Mouse (Mus musculus) CD4-positive helper T cell, adult 2 months (primary cell): ENCODE results near the gene Pold4.
"Not testable (repeated sequence)": the region's sequence is repeated elsewhere in the genome, so short reads cannot be mapped to it uniquely, and the experiment has no call there.

ENCODE experiments used
- DNase-seq: peaks from one replicate; pipeline ENCODE4 v3.0.0-alpha.2; 2012; ENCODE audit warnings: low read depth, missing footprints, low spot score

Pold4 gene

DNA sequence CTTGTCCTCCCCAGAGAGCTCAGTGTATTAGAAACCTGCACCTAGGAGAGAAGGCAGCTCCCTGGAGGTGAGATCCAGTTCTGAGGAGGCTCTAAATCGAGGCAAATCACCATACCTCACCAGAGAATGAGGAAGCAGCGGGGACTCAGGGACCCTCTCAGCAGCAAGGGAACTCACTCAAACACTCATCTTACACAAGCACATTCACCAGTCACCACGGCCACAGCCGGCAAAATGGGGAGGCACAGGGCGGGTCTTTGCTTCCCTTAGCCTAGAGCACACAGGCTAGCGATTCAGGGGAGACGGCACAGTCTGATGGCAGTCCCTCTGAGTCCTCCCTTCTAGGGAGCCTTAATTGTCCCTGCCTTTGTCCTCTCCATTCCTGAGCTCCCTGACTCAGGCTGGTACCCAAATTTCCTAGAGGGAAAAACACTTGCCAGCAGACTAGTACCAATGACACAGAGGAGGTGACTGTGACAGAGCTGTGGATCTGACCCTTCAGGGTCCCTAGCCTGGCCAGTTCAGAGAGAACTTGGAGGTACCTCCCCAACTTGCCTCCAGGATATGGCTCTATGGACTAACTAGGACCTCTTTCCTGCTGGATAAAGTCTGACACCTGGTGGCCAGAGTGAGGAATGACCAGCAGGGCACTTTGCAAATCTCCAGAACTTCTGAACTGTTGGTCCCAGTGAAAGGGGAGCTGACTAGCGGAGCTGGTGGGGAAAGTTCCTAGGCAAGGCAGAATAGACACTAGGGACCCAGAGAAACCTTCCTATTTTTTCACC, 3.6 kb upstream of the Pold4 start:
- peak; percentile 79 for DNase-seq

GRCm38 (mm10) chr19:4228891-4229290, 2.8 kb upstream of the Pold4 start:
- no peak for DNase-seq

- no peak for DNase-seq
Observed at GRCm38 (mm10) chr19:4229451-4230076, 2.1 kb upstream of the Pold4 start.

DNA sequence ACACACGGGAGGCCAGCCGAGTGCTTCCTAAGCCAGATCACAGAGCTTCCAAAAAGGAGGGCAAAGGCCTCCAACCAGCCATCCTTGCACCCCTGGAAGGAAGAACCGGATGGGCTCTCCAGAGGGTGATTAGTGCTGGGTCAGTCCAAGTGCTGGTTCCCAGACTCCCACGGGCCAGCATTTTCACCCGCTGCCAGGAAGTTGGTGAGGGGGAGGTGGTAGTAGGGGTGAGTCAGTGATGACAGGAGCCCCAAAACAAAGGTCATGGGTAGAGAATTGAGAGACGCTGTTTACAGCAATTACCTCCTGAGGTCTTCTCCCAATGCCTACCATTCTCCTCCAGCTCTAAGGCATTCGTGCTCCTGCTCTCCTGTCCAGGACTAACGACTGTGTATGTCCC, 1.3 kb upstream of the Pold4 start:
- DNase-seq = peak; percentile 38

GRCm38 (mm10) chr19:4232186-4232572, 480 bp downstream of the Pold4 start:
- DNase-seq = no peak

DNA sequence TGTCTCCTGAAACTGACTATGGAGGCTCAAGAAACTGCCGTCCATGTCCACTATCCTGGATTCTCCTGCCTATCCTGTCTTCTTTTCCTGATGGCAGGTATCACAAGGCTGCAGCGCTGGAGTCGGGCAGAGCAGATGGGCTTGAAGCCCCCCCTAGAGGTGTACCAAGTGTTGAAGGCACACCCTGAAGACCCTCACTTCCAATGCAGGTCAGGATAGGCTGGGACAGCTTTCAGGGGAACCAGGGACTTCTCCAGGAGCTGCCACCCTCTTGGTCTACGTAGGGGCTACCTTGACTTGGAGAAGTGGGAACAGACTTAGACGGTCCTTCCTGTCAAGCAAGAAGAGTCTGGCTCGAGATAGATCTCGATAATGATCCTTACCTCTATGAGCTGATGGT, 952 bp downstream of the Pold4 start:
- no peak for DNase-seq

DNA sequence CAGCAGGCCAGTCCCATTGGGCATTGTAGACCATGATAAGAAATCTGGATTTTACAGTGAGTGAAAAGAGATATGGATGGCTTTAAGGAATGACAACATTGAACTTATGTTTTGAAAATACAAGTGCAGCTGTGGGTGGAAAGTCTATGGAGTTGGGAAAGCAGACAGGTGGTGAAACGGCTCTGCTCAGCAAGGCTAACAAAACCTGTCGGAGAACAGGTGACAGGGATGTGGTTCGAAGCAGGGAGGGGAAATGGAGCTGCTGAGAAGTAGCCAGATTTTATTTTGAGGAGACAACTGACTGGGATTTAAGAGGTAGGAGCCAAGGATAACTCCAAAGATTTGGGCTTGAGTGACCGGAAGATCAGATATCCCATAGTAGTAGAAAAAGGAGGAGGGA, 2.8 kb downstream of the Pold4 start:
- no peak for DNase-seq

DNA sequence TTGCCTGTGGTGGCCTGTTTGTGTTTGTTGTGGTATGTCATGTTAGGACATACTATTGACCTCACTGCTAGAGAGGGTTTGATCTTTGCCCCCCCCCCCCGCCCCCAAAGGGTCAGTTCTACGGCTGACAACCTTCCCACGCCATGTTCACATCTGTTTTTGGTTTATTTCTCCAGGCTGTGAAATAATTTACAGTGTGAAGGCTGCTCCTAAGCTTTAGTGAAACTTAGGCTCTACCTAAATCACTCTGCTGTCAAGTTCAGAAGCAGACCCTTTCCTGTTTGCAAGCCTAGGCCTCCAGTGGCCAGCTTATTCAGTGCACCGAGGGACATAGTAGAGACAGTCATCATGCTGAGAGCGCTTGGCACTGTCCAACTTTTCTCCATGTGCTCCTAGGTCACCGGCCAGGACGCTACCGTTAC, 8.6 kb downstream of the Pold4 start:
- no peak for DNase-seq

GRCm38 (mm10) chr19:4242416-4242815, 10.7 kb downstream of the Pold4 start:
- peak; percentile 47 for DNase-seq

GRCm38 (mm10) chr19:4244775-4245174, 13.1 kb downstream of the Pold4 start:
- no peak for DNase-seq

DNA sequence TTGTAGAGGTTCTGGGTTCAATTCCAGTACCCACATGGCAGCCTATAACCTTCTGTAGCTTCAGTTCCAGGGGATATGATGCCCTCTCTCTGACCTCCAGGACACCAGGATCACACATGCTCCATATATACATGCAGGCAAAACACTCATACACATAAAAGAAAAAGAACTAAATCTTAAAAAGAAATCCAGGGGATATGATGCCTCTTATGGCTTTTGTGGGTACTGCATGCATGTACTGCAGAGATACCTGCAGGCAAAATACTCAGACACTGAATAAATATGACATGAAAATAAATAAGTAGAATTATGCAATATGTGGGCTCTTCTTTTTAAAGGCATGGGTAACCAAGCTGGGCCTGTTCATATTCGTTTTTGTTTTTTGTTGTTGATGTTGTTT, 15.3 kb downstream of the Pold4 start:
- DNase-seq = peak; percentile 42

DNA sequence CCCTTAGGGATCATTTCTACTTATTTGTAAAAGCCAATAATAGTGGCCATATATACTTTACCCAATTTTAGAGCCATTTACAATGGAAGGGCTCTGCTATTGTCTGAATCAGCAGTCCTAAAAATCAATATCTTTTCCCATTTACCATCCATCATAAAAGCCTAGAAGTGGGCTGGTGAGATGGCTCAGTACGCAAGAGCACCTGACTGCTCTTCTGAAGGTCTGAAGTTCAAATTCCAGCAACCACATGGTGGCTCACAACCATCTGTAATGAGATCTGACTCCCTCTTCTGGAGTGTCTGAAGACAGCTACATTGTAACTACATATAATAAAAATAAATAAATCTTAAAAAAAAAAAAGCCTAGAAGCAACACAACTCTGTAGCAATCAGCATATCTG, 17.0 kb downstream of the Pold4 start:
- not testable (repeated sequence) for DNase-seq

DNA sequence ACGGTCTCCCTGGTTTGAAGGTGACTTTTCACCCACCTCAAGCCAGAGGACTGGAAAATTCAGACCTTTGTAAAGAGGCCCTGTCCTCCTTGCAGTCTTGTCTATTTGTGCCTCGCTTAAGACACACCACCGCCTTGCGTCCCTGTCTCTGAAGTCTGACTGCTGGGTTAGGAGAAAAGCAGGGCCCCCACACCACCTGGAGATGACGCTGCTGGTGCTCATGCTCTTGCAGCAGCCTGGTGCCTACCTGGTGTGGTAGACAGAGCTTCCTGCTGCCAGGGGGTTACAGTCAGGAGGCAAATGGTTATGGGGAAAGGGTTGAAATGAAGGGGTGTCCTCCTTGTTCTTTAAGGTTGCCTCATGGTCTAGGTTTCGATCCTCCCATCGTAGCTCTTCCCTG, 22.5 kb downstream of the Pold4 start:
- no peak for DNase-seq

DNA sequence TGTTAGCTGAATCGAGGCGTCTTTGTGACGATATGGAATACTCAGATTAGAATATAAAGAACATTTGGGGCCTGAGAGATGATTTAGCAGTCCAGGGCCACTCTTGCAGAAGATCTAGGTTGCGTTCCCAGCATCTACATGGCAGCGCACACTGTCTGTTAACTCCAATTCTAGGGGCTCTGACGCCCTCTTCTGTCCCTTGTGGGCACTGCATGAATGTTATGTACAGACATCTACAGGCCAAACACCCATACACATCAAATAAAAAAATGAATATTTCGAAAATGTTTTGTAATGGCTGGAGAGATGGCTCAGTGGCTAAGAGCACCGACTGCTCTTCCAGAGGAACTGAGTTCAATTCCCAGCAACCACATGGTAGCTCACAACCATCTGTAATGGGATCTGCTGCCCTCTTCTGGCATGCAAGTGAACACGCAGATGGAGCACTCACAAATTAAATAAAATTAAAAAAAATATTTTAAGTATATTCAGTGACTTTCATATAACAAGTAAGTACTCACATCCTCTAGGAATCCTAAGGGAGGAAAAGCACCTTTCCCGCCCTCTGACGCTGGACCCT, 24.0 kb downstream of the Pold4 start:
- peak; percentile 35 for DNase-seq

GRCm38 (mm10) chr19:4257216-4257896, 25.7 kb downstream of the Pold4 start:
- peak; percentile 91 for DNase-seq

DNA sequence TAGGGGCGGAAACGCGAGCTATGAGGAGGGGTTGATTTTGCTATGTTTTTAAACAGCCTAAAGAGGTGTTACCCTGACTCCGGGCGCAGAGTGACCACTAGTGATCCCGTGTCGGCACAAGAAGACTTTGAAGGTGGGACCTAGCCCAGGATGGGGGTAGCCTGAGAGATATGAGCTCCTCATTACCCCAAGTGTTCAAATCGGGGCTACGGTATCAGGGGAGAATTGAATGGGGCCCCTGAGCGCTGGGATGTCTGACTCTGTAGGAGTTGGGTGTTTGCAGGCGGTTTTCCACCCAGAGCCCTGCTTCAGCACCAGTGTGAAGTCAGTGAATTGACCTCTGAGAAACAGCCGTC, 26.2 kb downstream of the Pold4 start:
- no peak for DNase-seq

GRCm38 (mm10) chr19:4261038-4261698, 29.5 kb downstream of the Pold4 start:
- DNase-seq = peak; percentile 60

- DNase-seq = no peak
Observed at GRCm38 (mm10) chr19:4262756-4263155, 31.1 kb downstream of the Pold4 start.

DNA sequence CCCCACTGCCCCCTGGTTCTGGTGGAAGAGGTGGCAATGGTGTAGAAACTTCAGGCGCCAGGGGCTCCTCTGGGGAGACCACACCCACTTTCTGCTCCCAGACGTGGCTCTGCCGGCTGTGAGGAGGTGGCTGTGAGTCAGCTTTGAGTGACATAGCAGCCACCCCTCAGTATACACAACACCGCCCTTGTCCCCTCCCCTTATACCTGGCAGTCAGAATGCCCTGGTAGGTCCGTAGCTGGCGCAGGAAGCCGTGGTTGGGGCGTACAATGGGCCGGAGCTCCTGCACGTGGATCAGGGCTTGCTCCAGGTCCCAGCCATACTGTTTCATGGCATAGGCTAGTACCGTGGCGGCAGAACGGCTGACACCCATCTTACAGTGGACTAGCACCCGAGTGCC, 32.0 kb downstream of the Pold4 start:
- DNase-seq = no peak

DNA sequence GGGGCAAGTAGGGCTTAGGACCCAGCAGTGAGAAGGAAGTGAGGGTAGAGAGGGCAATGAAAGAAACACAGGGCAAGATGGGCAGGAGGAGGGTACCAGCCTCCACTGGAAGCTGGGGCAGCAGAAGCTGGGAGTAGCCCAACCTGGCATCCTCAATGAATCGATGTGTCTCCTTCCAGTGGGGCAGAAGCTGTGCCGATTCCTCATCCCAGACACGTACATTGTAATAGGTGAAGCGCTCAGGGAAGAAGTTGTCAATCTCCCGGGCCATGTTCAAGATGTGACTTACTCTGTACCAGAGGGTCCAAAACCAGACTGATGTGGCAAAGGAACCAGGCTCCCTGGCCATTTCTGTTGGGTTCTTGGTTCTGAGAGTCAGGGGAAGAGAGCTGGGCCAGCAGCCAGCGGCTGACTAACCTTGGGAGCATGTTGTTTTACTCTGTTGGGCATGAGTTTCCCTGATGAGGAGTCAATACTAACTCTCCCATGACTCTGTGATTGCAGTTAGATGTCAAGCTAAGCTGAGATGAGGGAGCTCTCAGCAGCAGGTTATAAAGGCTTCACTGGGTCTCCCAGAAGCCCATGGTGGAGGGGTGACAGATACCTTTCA, 32.6 kb downstream of the Pold4 start:
- DNase-seq = no peak

DNA sequence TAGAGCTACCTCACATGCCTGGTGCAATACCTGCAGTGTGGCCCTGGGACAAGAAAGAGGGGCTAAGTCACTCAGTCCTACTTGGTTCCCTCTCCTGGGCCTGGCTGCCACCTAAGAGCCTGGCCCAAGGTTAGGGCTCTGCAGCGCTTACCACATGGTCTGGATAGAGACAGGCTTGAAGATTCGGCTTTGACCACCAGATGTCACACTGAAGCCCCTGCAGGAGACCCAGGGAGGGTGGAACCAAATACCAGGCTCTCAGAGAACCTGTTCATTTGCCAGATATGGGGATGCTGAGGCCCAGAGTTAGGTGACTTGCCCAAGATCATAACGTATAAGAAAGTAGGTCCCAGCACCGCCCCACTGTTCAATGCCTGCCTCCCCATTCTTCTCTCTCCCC, 34.3 kb downstream of the Pold4 start:
- no peak for DNase-seq
